Mouse (Mus musculus) heart, embryonic 11.5 days (tissue): Measurements from ENCODE around the gene Mgat4a. TPM values are rescaled to one million over a fixed set of nuclear protein-coding genes. Genes with fewer than 3 reads are reported as not detected.

Experiments used
- ATAC-seq: fragments of 200-750 bp; cut with Nextera tagmentation; replicated peaks from 2 replicates; pipeline ENCODE4 v1.8.0; 2017; ENCODE audit warnings: moderate library complexity; ENCODE audit not compliant: insufficient number of reproducible peaks, low FRiP score, low TSS enrichment
- H3K27ac ChIP-seq: fragments of 300-500 bp; sonication (generic); 2 replicates; pipeline ENCODE4 v1.5.1; 2014; ENCODE audit warnings: mild to moderate bottlenecking, low read depth, low read length
- H3K27me3 ChIP-seq: fragments of 300-500 bp; sonication (generic); 2 replicates; pipeline ENCODE4 v1.6.1; 2014; ENCODE audit warnings: mild to moderate bottlenecking, low read length, mixed read lengths; ENCODE audit not compliant: control insufficient read depth, insufficient read depth
- H3K36me3 ChIP-seq: fragments of 300-500 bp; sonication (generic); 2 replicates; pipeline ENCODE4 v1.6.1; 2014; ENCODE audit warnings: mild to moderate bottlenecking, low read length, moderate library complexity, mixed read lengths; ENCODE audit not compliant: control insufficient read depth, insufficient read depth
- H3K4me1 ChIP-seq: fragments of 300-500 bp; sonication (generic); 2 replicates; pipeline ENCODE4 v1.6.1; 2014; ENCODE audit warnings: low read length; ENCODE audit not compliant: control insufficient read depth, insufficient read depth
- H3K4me2 ChIP-seq: fragments of 300-500 bp; sonication (generic); 2 replicates; pipeline ENCODE4 v1.6.1; 2014; ENCODE audit warnings: mild to moderate bottlenecking, moderate library complexity
- H3K4me3 ChIP-seq: fragments of 300-500 bp; sonication (generic); 2 replicates; pipeline ENCODE4 v1.5.1; 2014; ENCODE audit warnings: low read depth, low read length
- H3K9ac ChIP-seq: fragments of 300-500 bp; sonication (generic); 2 replicates; pipeline ENCODE4 v1.6.1; 2014; ENCODE audit warnings: mild to moderate bottlenecking, low read depth, low read length, moderate library complexity
- H3K9me3 ChIP-seq: fragments of 300-500 bp; sonication (generic); replicated peaks from 2 replicates; pipeline ENCODE4 v1.6.1; 2016; ENCODE audit warnings: low read length; ENCODE audit not compliant: control insufficient read depth
- WGBS: fragments of 180-500 bp; shearing (Covaris S2); extraction: QIAGEN DNeasy Blood & Tissue Kit; methylation state at CpG from one replicate; pipeline ENCODE4 v1.1.7; 2014; ENCODE audit not compliant: insufficient replicate concordance; 5-methylcytosine and 5-hydroxymethylcytosine counted together
- polyA plus RNA-seq: library from polyadenylated mRNA; unstranded; fragments of >200 nt; fragmentation: Nextera tagmentation; extraction: Ambion mirVana; gene quantifications from 2 replicates; pipeline ENCODE4 v1.2.1, GENCODE M21; 2014

Gene Mgat4a
- polyA plus RNA-seq, 1 experiment from 2014 or later = 3.0 TPM

DNA sequence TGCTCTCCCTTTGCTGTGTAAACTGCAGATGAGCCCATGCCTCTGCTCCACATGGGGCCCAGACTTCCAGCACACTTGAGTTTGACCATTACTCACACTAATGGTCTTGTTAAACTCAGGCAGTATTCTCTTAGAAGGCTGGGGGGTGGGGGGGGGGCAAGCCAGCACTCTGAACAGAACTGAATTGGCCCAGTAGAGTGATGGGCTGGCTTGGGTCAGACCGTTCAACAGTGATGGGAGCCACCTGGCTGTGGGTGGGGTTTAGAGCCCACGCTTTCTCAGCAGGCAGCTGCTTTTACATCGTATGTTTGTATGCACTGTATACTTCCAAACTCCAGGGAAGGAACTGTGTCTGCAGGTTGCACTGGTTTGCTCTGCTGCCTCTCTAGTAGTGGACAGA lies 141.9 kb downstream of the Mgat4a start:
- Histone ChIP-seq H3K36me3 (no peaks in the 10 kb centered on the region), H3K27ac (peak overlapping the region; percentile 62; the same call in 1 of the 2 replicates)

GRCm38 (mm10) chr1:37396481-37396880 lies 144.3 kb downstream of the Mgat4a start:
- H3K4me3 ChIP-seq = no peak overlapping the region
- ATAC-seq = no peak
- H3K27ac ChIP-seq = no peak overlapping the region
- no peaks in the 10 kb centered on the region for H3K27me3 ChIP-seq
- no peak overlapping the region for H3K4me2 ChIP-seq
- no peaks in the 10 kb centered on the region for H3K9me3 ChIP-seq
- peaks cover 23% of the 10 kb centered on the region for H3K4me1 ChIP-seq
- peaks cover 6% of the 10 kb centered on the region; the same call in 1 of the 2 replicates for H3K36me3 ChIP-seq
- no peak overlapping the region for H3K9ac ChIP-seq
- WGBS = 65% methylated on average over 1 of the region's 1 CpGs

More for the DNA sequence above, 141.9 kb downstream of the Mgat4a start:
- Histone ChIP-seq H3K4me3 (no peak overlapping the region), H3K9me3 (no peaks in the 10 kb centered on the region), H3K4me2 (no peak overlapping the region; the same call in 1 of the 2 replicates), H3K4me1 (peaks cover 23% of the 10 kb centered on the region), H3K9ac (no peak overlapping the region), H3K27me3 (no peaks in the 10 kb centered on the region)
- 53% methylated on average over 3 of the region's 3 CpGs for WGBS
- ATAC-seq = no peak

GRCm38 (mm10) chr1:37393174-37393573 lies 147.6 kb downstream of the Mgat4a start:
- ATAC-seq = no peak
- Histone ChIP-seq H3K27me3 (no peaks in the 10 kb centered on the region), H3K27ac (no peak overlapping the region), H3K4me2 (no peak overlapping the region), H3K4me3 (no peak overlapping the region), H3K9me3 (no peaks in the 10 kb centered on the region), H3K4me1 (peaks cover 6% of the 10 kb centered on the region; the same call in 1 of the 2 replicates), H3K36me3 (peaks cover 9% of the 10 kb centered on the region; the same call in 1 of the 2 replicates), H3K9ac (no peak overlapping the region)
- WGBS = 75% methylated on average over 5 of the region's 5 CpGs

Other genes starting within 250 kb of the Mgat4a start
- gene Inpp4a, start 241.2 kb downstream of the Mgat4a start, polyA plus RNA-seq = 12.7 and 13.3 TPM in 2 replicates
- gene Coa5, start 110.9 kb downstream of the Mgat4a start, polyA plus RNA-seq = 84.2 and 86.8 TPM in 2 replicates
- 82.5 and 88.1 TPM in 2 replicates for gene Unc50, start 110.9 kb downstream of the Mgat4a start, polyA plus RNA-seq
- gene 2010300C02Rik, start 179.1 kb upstream of the Mgat4a start, polyA plus RNA-seq = 2.8 and 3.7 TPM in 2 replicates